In the genomic region with DNA sequence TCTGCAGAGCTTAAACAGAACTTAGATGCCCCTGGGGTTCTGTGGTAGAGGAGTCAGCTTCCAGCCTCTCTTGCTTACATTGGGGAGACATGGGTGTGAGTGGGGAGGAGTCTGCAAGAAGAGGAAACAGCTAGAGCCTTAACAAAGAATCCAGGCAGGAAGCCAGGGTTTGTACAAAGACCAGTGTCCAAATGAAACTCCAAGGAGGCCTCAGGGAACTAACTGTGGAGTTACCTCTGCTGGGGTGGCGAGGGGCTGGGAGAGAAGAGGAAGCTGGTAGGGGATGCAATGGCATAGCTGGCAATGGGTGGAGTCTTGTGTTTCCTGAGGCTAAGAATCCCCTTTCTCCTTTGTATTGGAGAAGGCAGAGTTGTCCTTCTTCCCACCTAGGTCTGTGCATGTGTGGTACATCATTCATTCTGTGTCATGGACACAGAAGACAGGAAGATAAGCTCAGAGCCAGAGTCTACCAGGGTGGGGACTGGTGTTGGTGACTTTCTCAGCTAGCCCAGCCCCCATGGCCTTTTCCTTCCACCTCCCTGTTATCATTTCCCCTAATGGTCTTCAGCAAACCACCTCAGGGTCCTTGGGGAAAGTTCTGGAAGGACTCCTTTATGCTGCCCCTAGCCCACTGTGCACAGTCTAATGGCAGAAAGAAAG, we compare ENCODE assay signal across 13 mouse cellular contexts. TPM values are rescaled to one million over a fixed set of nuclear protein-coding genes. Genes with fewer than 3 reads are reported as not detected.
DNase-seq lines count a peak whose midpoint lies in the region; ATAC-seq and TF ChIP-seq lines count a peak whose summit lies in the region.
"Had no signal": no experiment of that assay in that cellular context is flagged by ENCODE, and none has a peak within 500 bp of the region (broad histone marks: within the 10 kb centered on the region; RNA-seq: fewer than 3 reads in every experiment).

No protein-coding gene starts in this region.

- H3K9ac ChIP-seq in midbrain, postnatal 0 days (replicated peaks; ENCODE audit: low read length, poor library complexity, severe bottlenecking), result no peak overlapping the region
- H3K9ac ChIP-seq in midbrain, embryonic 13.5 days (replicated peaks), result no peak overlapping the region
- no peak overlapping the region for H3K9ac ChIP-seq in heart, postnatal 0 days (replicated peaks; ENCODE audit: low read depth, low read length)
- peak overlapping the region; percentile 30; the same call in 1 of the 2 replicates for H3K9ac ChIP-seq in liver, embryonic 15.5 days
- H3K9ac ChIP-seq: limb, embryonic 15.5 days had no signal

- no peaks in the 10 kb centered on the region for H3K36me3 ChIP-seq in midbrain, postnatal 0 days (ENCODE audit: insufficient read depth, low read length)
- no peaks in the 10 kb centered on the region for H3K36me3 ChIP-seq in midbrain, embryonic 13.5 days
- no peaks in the 10 kb centered on the region for H3K36me3 ChIP-seq in heart, postnatal 0 days (replicated peaks; ENCODE audit: control insufficient read depth, insufficient read depth, low read length)
- no peaks in the 10 kb centered on the region for H3K36me3 ChIP-seq in liver, embryonic 15.5 days (replicated peaks)
- no peaks in the 10 kb centered on the region for H3K36me3 ChIP-seq in thymus, adult 2 months (ENCODE audit: control insufficient read depth, insufficient read depth, low read length)
- H3K36me3 ChIP-seq: limb, embryonic 15.5 days had no signal

- H3K9me3 ChIP-seq in midbrain, postnatal 0 days (ENCODE audit: low read length), result no peaks in the 10 kb centered on the region
- no peaks in the 10 kb centered on the region for H3K9me3 ChIP-seq in midbrain, embryonic 13.5 days
- no peaks in the 10 kb centered on the region for H3K9me3 ChIP-seq in heart, postnatal 0 days (replicated peaks; ENCODE audit: control insufficient read depth, low read length)
- H3K9me3 ChIP-seq in liver, embryonic 15.5 days (replicated peaks), result no peaks in the 10 kb centered on the region
- H3K9me3 ChIP-seq: limb, embryonic 15.5 days had no signal

- no peak overlapping the region for H3K27ac ChIP-seq in midbrain, postnatal 0 days (ENCODE audit: low read depth, low read length)
- no peak overlapping the region for H3K27ac ChIP-seq in midbrain, embryonic 13.5 days
- peak overlapping the region; percentile 82 for H3K27ac ChIP-seq in heart, postnatal 0 days (ENCODE audit: low read depth)
- peak overlapping the region; percentile 84 for H3K27ac ChIP-seq in liver, embryonic 15.5 days (replicated peaks)
- H3K27ac ChIP-seq in thymus, adult 2 months (ENCODE audit: control insufficient read depth, insufficient read depth, low read length), result no peak overlapping the region
- H3K27ac ChIP-seq: limb, embryonic 15.5 days had no signal

- TF ChIP-seq POLR2A in thymus, adult 2 months (IDR thresholded peaks at IDR 0.05; ENCODE audit: control insufficient read depth, extremely low read depth, insufficient read depth, low read length, poor library complexity), result no peak

- no peak overlapping the region for H3K4me3 ChIP-seq in midbrain, postnatal 0 days (ENCODE audit: low read depth, low read length)
- no peak overlapping the region for H3K4me3 ChIP-seq in midbrain, embryonic 13.5 days (replicated peaks)
- H3K4me3 ChIP-seq in heart, postnatal 0 days (ENCODE audit: low read depth, low read length), result no peak overlapping the region
- H3K4me3 ChIP-seq in liver, embryonic 15.5 days (replicated peaks), result no peak overlapping the region
- no peak overlapping the region for H3K4me3 ChIP-seq in thymus, adult 2 months (ENCODE audit: control insufficient read depth, insufficient read depth, low read length)
- H3K4me3 ChIP-seq: limb, embryonic 15.5 days had no signal

- no peak for TF ChIP-seq CTCF in midbrain, postnatal 0 days (IDR thresholded peaks at IDR 0.05)
- TF ChIP-seq CTCF in heart, postnatal 0 days (IDR thresholded peaks at IDR 0.05; ENCODE audit: low read depth), result no peak
- TF ChIP-seq CTCF in thymus, adult 2 months (IDR thresholded peaks at IDR 0.05; ENCODE audit: borderline replicate concordance, control insufficient read depth, extremely low read depth, insufficient read depth, low read length, poor library complexity), result no peak

- no peaks in the 10 kb centered on the region for H3K27me3 ChIP-seq in midbrain, postnatal 0 days (ENCODE audit: insufficient read depth, low read length)
- H3K27me3 ChIP-seq in midbrain, embryonic 13.5 days, result no peaks in the 10 kb centered on the region
- no peaks in the 10 kb centered on the region for H3K27me3 ChIP-seq in heart, postnatal 0 days (ENCODE audit: control insufficient read depth, insufficient read depth, low read length)
- H3K27me3 ChIP-seq in liver, embryonic 15.5 days, result no peaks in the 10 kb centered on the region
- no peaks in the 10 kb centered on the region for H3K27me3 ChIP-seq in thymus, adult 2 months (ENCODE audit: control insufficient read depth, insufficient read depth, low read length)
- H3K27me3 ChIP-seq: limb, embryonic 15.5 days; Patski had no signal

- peaks cover 14% of the 10 kb centered on the region for H3K4me1 ChIP-seq in midbrain, postnatal 0 days (ENCODE audit: insufficient read depth, low read length)
- H3K4me1 ChIP-seq in midbrain, embryonic 13.5 days (replicated peaks), result peaks cover 17% of the 10 kb centered on the region
- peaks cover 9% of the 10 kb centered on the region; the same call in 1 of the 2 replicates for H3K4me1 ChIP-seq in heart, postnatal 0 days (ENCODE audit: control insufficient read depth, insufficient read depth)
- peaks cover 70% of the 10 kb centered on the region for H3K4me1 ChIP-seq in liver, embryonic 15.5 days (replicated peaks)
- H3K4me1 ChIP-seq in thymus, adult 2 months (replicated peaks; ENCODE audit: control insufficient read depth, insufficient read depth, low read length), result no peaks in the 10 kb centered on the region

- no peak for TF ChIP-seq EP300 in heart, postnatal 0 days (IDR thresholded peaks at IDR 0.05; ENCODE audit: low read depth)

- DNase-seq in midbrain, postnatal 0 days (ENCODE audit: low spot score), result peak; percentile 30
- peak; percentile 62 for DNase-seq in heart, postnatal 0 days (ENCODE audit: low spot score)
- no peak for DNase-seq in urinary bladder, adult 2 months (ENCODE audit: low spot score)
- no peak for DNase-seq in thymus, adult 2 months
- no peak for DNase-seq in cerebellum, postnatal 14 days
- no peak for DNase-seq in cerebellum, postnatal 25 days
- DNase-seq: cerebellum, adult 11 months; gastrocnemius, postnatal 36 days; thymus, adult 18-20 months had no signal

- no peak for ATAC-seq in midbrain, postnatal 0 days (ENCODE audit: low FRiP score)
- ATAC-seq in midbrain, embryonic 13.5 days, result no peak
- 0 out of 2 replicates have a peak, but pooled peaks have one; percentile 33 for ATAC-seq in heart, postnatal 0 days (ENCODE audit: insufficient read depth, low read depth)
- peak; percentile 66 for ATAC-seq in liver, embryonic 15.5 days (ENCODE audit: insufficient read depth)
- ATAC-seq: Patski had no signal

- WGBS in midbrain, postnatal 0 days, result 82% methylated on average over 1 of the region's 1 CpGs
- WGBS in midbrain, embryonic 13.5 days, result 73% methylated on average over 1 of the region's 1 CpGs
- WGBS in heart, postnatal 0 days, result 52% methylated on average over 1 of the region's 1 CpGs
- 38% methylated on average over 1 of the region's 1 CpGs for WGBS in liver, embryonic 15.5 days (ENCODE audit: insufficient replicate concordance)
- 71% methylated on average over 1 of the region's 1 CpGs for WGBS in thymus, adult 2 months

- no peak overlapping the region for H3K4me2 ChIP-seq in midbrain, postnatal 0 days (ENCODE audit: low read depth, low read length, poor library complexity, severe bottlenecking)
- no peak overlapping the region for H3K4me2 ChIP-seq in midbrain, embryonic 13.5 days (replicated peaks)
- H3K4me2 ChIP-seq in heart, postnatal 0 days (ENCODE audit: low read depth, low read length), result no peak overlapping the region
- peak overlapping the region; percentile 46 for H3K4me2 ChIP-seq in liver, embryonic 15.5 days
- H3K4me2 ChIP-seq: limb, embryonic 15.5 days had no signal

RNA-seq across cellular contexts. Expression of a gene that starts 28.9 kb away (rescaled TPM):
- total RNA-seq in midbrain, postnatal 0 days (2014; rRNA removed), result 15.1 and 16.3 TPM in 2 replicates
- 5.7 and 6.0 TPM in 2 replicates for polyA plus RNA-seq in midbrain, postnatal 0 days (2015; fragmentation: Nextera tagmentation; extraction: Ambion mirVana)
- polyA plus RNA-seq in midbrain, embryonic 13.5 days (2015; fragmentation: Nextera tagmentation; extraction: Ambion mirVana), result 12.3 and 14.1 TPM in 2 replicates
- total RNA-seq in heart, postnatal 0 days (2014; rRNA removed; ENCODE audit: low replicate concordance), result 44.0 and 83.1 TPM in 2 replicates
- 14.9 and 17.6 TPM in 2 replicates for polyA plus RNA-seq in heart, postnatal 0 days (2015; fragmentation: Nextera tagmentation; extraction: Ambion mirVana)
- polyA plus RNA-seq in liver, embryonic 15.5 days (2015; fragmentation: Nextera tagmentation; extraction: Ambion mirVana), result 5.1 and 5.8 TPM in 2 replicates
- polyA plus RNA-seq in urinary bladder, adult 2 months (2012; rRNA removed), result 23.1 and 32.5 TPM in 2 replicates
- 6.3 and 6.6 TPM in 2 replicates for polyA plus RNA-seq in thymus, adult 2 months (2012; rRNA removed)

Comparison
In these comparisons a context has a peak if more than half of its experiments do, and no peak if none do; other contexts are left out.
1. ATAC-seq: peak in heart, postnatal 0 days (single experiment) and liver, embryonic 15.5 days (single experiment); none in midbrain, postnatal 0 days (single experiment) and midbrain, embryonic 13.5 days (single experiment).
2. DNase-seq: peak in midbrain, postnatal 0 days (single experiment) and heart, postnatal 0 days (single experiment); none in urinary bladder, adult 2 months (single experiment), thymus, adult 2 months (single experiment), cerebellum, postnatal 14 days (0 of 2) and cerebellum, postnatal 25 days (0 of 2).
3. H3K27ac ChIP-seq: peak in heart, postnatal 0 days (single experiment) and liver, embryonic 15.5 days (single experiment); none in midbrain, postnatal 0 days (single experiment), midbrain, embryonic 13.5 days (single experiment) and thymus, adult 2 months (single experiment).